Mouse (Mus musculus) CD8-positive naive resting alpha-beta T cell, adult 2 months (primary cell): ENCODE results near the gene Fam214b.

ENCODE experiments used
- DNase-seq, 2 experiments: peaks; one replicate each; pipeline ENCODE4 v3.0.0; 2022; ENCODE audit warnings: low read depth in 2 of 2, low spot score in 2 of 2

Gene Fam214b

GRCm38 (mm10) chr4:43038567-43039495 lies 7.2 kb downstream of the Fam214b start:
- no peak for DNase-seq

GRCm38 (mm10) chr4:43037860-43038566 lies 8.0 kb downstream of the Fam214b start:
- no peak for DNase-seq

- DNase-seq = no peak
These were observed 9.7 kb downstream of the Fam214b start for GRCm38 (mm10) chr4:43036356-43036755.

GRCm38 (mm10) chr4:43035851-43036250 lies 10.2 kb downstream of the Fam214b start:
- no peak for DNase-seq

GRCm38 (mm10) chr4:43033481-43033880 lies 12.5 kb downstream of the Fam214b start:
- DNase-seq = no peak

- DNase-seq = no peak
These were observed 13.5 kb downstream of the Fam214b start for GRCm38 (mm10) chr4:43032501-43032900.

GRCm38 (mm10) chr4:43031237-43031995 lies 14.6 kb downstream of the Fam214b start, which contains the start of gene Stoml2:
Stoml2 (minus strand) TSS chr4:43031710.
- DNase-seq = peak; percentile 67 to 73

GRCm38 (mm10) chr4:43030780-43031230 lies 15.2 kb downstream of the Fam214b start:
- peak in 1 of 2 experiments; percentile 7 for DNase-seq

GRCm38 (mm10) chr4:43030352-43030751 lies 15.7 kb downstream of the Fam214b start:
- DNase-seq = no peak

- DNase-seq = no peak
These were observed 16.3 kb downstream of the Fam214b start for GRCm38 (mm10) chr4:43029749-43030148.

- no peak for DNase-seq
These were observed 16.9 kb downstream of the Fam214b start for GRCm38 (mm10) chr4:43029121-43029520.

- DNase-seq = peak; percentile 87 to 92
These were observed 20.7 kb downstream of the Fam214b start, which contains the start of gene Pigo for GRCm38 (mm10) chr4:43025084-43025960. Pigo (minus strand) TSS chr4:43025819.

GRCm38 (mm10) chr4:43024673-43025072 lies 21.3 kb downstream of the Fam214b start:
- DNase-seq = no peak

GRCm38 (mm10) chr4:43021341-43021740 lies 24.7 kb downstream of the Fam214b start:
- DNase-seq = no peak

GRCm38 (mm10) chr4:43020876-43021275 lies 25.1 kb downstream of the Fam214b start:
- no peak for DNase-seq

GRCm38 (mm10) chr4:43019641-43020465 lies 26.2 kb downstream of the Fam214b start:
- DNase-seq = no peak

GRCm38 (mm10) chr4:43019176-43019575 lies 26.8 kb downstream of the Fam214b start:
- no peak for DNase-seq

GRCm38 (mm10) chr4:43018156-43018555 lies 27.9 kb downstream of the Fam214b start:
- no peak for DNase-seq

- no peak for DNase-seq
These were observed 33.9 kb downstream of the Fam214b start for GRCm38 (mm10) chr4:43012091-43012490.
